Mouse (Mus musculus): Measurements from ENCODE around the gene Reps2.

The Reps2 gene

DNA sequence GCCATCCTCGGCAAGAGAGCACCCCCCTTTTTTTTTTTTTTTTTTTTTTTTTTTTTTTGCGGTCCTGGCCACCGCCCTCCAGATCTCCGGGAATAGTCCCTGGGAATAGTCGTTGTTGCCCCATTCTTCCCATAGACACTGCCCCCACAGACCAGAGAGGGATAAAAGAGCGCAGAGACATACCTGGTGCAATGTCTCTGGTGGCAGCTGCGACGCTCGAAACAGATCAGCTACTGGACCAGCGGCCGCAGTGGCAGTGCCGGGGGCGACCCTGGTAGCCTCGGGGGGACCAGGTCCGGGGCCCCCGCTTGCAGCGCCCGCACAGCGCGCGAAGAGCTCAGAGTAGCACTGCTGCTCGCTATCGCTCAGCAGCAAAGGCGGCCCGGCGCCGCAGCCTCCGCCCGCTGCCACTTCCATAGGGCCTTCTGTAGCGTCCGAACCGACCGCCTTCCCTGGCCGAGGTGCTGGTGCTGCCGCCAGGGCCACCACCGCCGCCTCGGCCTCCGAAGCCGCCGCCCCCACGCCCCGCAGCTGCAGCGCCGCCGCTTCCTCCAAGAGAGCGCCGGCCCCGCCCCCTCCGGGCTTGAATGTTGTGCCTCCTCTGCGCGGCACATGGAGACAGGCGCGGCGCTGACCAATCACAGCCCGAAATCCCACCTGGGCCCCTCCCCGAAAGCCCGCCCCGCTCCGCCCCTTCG is at the start of gene Reps2:
TSS of gene Reps2 (minus strand) at position 559 of the 698 bp plus-strand sequence.
- no peak for DNase-seq (ENCODE audit: low read depth)

DNA sequence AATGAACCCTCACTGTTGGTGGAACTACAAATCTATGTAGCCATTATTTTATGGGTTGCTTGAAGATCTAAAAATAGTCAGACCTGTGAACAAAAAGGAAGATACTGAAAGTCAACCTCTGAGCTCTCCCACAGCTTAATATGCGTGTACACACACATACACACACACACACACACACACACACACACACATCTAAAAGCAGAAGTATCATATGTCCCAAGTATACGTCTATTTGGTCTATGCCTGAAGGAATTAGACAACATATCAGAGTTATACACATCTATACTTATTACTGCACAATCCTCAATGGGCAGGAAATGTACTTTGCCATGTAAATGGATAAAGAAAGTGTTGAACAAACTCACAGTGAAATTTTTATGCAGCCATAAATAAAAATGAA is 47.8 kb upstream of the Reps2 start:
- no peak for DNase-seq (ENCODE audit: low read depth)

DNA sequence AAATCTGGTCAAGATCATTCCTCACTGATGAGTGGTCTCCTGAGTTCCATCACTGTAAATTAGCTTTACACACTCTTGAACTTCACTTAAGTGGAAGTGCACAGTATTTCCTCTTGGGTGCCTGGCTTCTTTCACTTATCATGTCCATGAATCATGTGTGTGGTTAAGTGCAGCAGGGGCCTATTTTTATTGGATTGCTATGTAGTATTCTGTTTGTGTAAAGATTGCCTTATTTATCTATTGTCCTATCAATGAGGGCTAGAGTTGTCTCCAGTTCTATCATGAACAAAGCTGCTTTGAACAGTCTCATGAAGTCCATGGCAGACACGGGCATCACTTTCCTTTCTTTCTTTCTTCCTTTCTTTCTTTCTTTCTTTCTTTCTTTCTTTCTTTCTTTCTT is 41.9 kb upstream of the Reps2 start:
- no peak for DNase-seq (ENCODE audit: low read depth)

DNA sequence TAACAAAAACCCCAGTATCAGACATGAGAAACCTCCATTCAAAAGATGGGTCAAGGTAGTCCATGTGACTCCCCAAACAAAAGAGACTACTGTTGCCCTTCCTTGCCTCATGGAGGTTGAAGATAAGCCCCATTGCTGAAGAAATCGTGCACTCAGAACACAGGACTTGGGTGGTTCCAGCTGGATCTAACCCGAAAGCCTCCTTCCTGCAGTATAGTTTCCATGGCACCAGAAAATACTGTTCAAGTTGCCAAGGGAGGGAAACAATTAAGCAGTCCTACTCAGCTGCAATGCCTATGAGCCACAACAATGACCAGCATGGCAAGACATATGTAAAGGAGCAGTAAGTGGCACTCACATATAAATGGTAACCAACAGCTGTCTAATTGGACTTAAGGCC is 36.1 kb upstream of the Reps2 start:
- no peak for DNase-seq (ENCODE audit: low read depth)

DNA sequence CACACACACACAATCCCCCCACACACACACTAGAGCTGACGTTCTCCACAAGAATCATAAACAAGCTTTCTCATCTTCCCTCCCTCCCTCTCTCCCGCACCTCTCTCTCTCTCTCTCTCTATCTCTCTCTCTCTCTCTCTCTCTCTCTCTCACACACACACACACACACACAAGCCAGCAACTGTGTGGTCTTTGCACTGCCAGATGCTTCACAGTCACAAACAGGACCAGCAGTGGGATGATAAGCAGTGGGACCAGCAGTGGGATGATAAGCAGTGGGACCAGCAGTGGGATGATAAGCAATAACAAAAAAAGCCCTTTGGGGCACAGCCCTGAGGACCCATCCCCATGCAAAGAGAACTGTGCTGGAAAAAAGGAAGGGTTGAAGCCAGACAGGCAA is 35.4 kb upstream of the Reps2 start:
- DNase-seq (ENCODE audit: low read depth), result no peak

DNA sequence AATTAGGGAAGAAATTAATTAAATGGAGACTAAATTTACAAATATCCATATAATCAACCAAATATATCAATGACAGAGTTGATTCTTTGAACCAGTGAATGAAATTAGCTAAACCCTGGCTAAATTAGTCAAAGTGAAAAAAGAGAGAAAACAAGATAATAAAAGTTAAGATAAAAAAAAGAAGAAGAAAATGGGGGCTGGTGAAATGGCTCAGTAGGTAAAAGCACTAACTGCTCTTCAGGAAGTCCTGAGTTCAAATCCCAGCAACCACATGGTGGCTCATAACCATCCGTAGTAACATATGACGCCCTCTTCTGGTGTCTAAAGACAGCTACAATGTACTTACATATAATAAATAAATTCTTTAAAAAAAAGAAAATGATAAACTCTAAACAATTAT is 22.7 kb upstream of the Reps2 start:
- no peak for DNase-seq (ENCODE audit: low read depth)

DNA sequence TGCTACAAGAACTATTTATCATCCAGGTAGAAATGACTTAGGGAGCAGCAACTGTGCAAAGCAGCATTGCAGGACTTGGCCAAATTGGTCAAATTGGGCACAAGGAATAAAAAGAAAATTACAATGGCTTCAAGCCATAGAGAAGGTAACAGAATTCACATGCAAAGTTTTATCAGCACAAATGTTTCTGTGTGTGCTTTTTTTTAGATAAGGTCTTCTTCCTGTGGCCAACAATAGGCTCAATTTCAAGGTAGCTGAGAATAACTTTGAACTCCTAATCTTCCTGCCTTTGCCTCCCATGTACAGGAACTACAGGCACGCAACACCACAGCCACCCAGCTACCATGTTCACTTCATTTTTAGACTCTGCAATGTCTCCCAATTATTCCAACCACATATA is 16.7 kb upstream of the Reps2 start:
- no peak for DNase-seq (ENCODE audit: low read depth)

DNA sequence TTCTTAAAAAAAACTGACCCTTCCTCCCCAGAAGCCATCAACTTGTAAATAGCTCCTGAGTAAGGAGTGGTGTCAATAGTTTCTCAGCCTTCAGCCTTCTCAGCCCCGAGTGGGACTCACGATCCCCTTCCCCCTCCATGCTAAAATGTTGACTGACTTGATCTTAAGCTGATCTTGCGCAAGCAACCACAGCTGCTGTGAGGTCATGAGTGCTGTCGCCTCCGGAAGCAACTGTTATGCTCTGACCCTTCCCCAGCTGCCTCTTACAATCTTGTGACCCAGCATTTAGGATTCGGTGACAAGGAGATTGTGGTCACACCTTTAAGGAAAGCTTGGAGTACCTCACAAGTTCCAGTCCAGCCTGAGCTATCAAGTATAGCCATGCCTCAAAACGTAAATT is 10.1 kb upstream of the Reps2 start:
- no peak for DNase-seq (ENCODE audit: low read depth)

DNA sequence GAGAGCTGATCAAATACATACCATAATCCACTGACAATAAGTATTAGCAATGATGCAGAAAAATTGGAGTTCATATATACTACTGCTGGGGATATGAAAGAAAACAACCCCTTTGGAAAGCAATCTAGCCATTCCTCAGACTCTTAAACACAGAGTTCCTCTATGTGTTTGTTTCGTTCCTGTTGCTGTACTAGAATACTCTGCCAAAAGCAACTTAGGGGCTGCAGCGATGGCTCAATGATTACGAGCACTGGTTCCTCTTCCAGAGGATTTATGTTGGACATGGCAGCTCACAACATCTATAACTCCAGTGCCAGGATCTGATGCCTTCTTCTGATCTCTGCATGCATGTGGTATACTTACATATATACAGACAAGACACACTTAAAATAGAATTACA is 9.0 kb upstream of the Reps2 start:
- DNase-seq (ENCODE audit: low read depth), result no peak

DNA sequence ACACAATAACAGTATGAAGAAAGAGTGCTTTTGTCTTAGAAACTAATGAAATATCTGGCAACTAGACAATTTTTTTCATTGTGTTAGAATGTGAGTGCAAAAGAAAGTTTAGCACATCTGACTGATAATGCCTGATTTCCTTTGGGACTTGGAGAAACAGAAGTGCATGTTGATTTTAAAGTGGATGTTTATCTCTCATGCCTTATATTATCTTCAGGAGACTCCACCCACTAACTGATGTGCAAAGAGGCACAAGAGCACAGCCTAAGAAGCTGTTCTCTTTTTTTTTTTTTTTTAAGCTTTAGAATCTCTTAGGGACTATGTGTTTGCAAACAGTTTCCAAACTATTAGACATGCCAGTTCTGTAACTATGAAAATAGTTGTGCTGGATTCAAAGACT is 7.7 kb upstream of the Reps2 start:
- DNase-seq (ENCODE audit: low read depth), result no peak

DNA sequence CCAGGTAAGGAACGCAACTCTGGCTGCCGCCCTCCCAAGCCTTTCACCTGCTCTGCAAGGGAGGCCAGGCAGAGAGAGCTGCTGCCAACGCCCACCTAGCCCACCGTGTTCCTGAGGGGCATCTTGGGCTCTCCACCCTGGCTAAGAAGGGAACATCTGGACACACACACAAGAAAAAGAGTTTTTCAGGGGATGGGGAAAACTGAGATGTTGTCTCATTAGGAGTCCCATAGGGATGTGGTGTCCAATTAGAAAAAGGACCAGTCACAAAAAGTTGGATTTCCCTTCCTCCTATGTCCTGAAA is 292 bp upstream of the Reps2 start:
- no peak for DNase-seq (ENCODE audit: low read depth)

DNA sequence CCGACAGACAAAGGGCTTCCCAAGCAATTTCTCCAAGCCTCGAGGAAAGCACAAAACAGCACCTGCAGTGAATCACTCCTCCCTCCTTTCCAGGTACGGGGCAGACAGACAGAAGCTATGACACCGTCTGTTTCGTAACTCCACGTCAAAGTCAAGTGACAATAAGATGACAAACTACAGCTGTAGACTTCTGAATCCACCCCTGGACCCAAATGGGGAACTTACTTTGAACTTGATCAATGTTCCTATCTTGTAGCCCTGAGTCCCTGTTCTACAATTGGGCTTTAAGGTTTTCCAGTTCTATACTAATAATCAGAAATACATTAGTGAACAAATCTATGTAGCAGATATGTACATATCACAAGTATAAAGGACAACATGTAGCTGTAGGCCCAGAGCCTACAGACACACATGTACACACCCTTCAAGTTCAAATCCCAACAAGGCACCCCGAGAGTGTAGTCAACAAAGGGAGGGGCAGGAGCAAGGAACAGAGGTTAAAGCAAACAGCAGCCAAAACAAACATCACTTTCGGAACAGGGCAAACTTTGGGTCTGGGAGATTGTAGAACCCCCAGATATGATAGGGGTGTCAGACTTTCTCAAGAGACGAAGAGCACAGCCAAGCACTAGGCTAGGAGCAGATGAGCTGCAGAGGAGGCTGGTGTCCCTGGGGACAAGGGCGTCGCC is 903 bp downstream of the Reps2 start:
- DNase-seq (ENCODE audit: low read depth), result no peak

DNA sequence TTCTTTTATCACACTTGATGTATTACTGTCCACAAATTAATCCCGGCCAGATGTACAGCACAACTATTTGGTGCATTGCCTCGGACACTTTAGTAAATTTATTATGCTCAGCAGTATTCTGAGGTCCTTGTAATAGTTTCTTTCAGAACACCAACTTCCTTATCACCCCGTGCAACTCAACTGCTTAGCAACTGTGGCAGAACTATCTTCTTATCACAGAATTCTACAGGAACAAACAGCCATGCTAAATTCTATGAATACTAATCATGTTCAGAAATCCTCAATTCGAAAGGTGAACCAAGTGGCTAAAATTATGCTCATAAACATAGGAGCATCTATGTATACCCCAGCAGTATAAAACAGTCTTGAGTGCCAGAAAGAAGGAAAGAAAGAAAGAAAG is 1.7 kb downstream of the Reps2 start:
- DNase-seq (ENCODE audit: low read depth), result no peak

DNA sequence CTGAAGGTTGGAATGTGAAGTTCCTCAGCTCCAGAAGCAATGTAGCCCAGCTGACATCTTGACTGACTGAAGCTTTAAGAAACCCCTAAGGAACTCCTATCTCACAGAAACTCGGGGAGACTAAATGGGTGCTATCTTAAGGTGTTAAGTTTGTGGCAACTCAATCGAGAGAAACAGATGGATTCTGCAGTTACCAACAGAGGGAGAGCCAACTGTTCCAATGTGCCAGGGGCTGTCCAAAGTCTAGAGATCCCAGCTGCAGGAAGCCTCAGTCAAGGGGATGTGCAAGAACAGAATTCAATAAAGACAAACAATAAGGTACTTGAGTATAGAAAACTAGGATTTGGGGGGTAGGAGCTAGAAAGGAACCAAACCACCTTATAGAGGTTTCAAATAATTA is 8.3 kb downstream of the Reps2 start:
- DNase-seq (ENCODE audit: low read depth), result no peak

DNA sequence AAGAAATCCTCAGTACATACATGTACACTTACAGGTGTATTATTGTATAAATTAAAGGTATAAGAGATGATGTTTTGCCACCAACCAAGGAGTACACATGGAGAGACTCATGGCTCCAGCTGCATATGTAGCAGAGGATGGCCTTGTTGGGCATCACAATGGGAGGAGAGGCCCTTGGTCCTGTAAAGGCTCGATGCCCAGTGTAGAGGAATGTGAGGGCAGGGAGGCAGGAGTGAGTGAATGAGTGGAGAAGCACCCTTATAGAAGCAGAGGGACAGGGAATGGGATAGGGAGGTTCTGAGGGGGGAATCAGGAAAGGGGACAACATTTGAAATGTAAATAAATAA is 21.4 kb downstream of the Reps2 start:
- DNase-seq (ENCODE audit: low read depth), result no peak

DNA sequence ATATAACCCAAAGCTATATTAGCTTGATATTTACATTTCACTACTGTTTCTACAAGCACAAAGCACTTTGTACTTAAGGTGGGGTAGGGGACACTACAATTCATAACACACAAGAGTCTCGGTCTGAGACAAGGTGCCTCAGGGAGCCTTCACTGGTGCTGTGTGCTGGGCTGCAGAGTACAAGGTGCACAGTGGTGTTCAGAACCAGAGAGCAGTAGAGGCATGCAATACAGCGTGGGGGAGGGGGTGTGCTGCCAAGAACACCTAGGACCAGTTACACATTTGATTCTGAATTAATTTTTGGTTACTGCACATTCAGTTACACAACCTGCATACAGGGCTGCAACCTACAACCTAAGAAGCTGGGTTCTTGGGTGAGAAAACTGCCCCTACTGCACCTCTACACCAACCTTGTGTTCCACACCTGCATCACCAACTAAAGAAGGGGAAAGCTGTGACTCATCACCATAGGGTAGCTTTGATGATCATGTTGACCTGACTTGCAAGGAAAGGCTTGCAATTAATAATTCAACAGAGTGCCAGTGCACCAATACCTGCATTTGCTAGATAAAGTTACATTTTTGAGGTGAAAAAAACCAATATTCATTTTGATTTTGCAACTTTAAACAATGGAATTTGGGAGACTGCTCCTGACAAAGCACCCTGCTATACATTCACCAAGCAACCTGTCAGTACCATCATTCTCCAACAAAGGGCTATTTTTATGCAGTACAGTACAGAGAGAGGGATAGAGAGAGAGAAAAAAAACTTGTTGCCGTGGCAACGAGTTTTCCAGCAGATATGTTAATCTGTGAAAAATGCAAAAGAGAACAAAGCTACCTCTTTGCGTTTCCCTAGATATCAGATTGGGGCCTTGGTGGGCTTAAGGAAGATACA is 22.0 kb downstream of the Reps2 start:
- no peak for DNase-seq (ENCODE audit: low read depth)

DNA sequence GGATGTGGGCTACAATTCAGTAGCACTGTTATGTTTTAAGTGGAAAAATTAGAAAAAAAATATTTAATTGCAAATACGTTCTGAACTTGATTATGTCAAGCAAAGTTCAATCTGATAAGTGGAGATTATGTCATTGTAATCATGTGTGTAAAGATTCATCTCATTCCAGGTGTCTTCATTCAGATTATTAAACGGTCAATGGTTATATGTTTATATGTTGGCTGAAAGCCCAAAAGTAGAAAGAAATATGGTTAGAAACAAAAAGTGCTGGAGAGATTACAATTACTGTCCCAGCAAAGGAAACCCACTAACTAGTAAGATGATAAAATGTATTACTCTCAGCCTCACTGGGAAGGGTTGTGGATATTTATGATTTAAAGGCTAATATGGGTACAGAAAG is 23.7 kb downstream of the Reps2 start:
- no peak for DNase-seq (ENCODE audit: low read depth)

DNA sequence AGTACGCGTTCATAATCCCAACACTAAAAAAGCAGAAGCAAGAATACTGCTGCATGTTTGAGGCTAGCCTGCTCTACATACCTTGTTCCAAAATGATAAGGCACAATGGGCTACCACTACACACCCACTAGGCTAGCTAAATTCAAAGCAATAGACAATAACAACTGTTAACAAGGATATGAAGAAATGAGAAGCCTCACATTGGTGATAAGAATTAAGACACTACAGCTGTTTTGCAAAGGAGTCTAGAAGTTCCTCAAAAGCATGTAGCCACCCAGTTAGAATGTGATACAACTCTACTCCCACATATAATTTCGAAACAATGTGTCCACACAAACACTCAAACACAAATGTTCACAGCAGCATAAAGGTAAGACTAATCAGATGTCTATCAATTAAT is 24.9 kb downstream of the Reps2 start:
- no peak for DNase-seq (ENCODE audit: low read depth)

DNA sequence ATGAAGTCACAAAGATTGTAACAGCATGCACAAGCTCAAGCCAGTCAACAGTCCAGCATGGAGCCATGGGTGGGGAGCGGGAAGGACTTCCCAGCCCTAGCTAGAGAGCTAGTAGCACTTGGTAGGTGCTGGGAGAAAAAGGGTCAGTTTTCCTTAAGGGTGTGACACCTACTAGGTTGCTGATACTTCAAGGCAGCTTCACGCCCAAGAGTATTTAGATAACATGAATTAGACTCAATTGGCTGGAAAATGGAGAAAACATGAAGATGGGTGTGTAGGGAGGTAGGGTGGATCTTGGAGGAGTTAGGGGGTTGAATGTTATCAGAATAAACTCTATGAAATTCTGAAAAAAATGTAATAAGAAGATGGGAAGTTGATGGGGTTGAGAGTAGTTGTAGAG is 37.3 kb downstream of the Reps2 start:
- no peak for DNase-seq (ENCODE audit: low read depth)

DNA sequence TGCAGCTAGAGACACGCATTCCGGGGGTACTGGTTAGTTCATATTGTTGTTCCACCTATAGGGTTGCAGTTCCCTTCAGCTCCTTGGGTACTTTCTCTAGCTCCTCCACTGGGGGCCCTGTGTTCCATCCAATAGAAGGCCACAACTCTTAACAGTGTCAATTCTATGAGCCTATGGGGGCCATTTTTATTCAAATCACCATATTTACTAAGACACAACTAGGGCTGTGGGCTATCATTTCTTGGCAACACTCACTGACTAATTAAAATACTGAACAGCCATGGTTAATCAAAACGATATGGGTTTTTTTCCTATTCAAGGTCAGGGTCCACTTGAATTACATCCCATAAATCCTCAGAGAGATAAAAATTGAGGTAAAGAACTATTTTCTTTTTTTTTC is 43.8 kb downstream of the Reps2 start:
- DNase-seq (ENCODE audit: low read depth), result no peak

DNA sequence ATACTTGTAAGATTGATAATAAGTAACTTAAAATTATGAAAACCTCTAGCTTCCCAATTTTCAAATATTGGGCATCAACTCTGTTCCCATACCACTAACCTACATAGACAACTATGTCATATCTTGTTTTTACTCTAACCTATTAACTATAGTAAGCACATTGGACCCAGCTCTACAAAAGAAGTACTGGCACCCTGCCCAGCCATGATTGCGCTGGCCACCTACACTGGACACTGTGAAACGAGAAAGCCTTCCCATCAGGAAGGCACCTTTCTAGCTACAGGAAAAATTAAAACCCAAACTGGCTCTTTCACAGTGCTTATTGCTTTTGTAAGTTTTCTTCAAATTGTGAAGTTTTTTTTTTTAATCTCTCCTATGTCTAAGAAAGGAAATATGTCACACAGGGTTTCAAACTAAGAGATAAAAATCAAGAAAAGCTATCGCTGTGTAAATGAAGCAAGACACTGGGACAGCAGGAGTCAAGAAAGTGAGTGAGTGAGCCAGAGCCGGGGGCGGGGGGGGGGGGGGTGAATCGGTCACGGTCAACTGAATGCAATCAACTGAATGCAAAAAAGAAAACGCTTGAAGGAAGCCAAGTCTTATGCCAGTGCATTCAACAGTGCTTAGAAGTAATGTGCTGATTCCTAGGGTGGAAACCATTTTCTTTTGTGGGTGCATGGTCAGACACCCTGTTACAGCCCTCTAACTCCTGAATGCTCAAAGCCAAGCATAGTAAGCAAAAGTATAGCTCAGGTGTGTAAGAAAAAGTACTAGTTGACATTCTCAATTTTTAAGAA is 52.2 kb downstream of the Reps2 start:
- DNase-seq (ENCODE audit: low read depth), result no peak

DNA sequence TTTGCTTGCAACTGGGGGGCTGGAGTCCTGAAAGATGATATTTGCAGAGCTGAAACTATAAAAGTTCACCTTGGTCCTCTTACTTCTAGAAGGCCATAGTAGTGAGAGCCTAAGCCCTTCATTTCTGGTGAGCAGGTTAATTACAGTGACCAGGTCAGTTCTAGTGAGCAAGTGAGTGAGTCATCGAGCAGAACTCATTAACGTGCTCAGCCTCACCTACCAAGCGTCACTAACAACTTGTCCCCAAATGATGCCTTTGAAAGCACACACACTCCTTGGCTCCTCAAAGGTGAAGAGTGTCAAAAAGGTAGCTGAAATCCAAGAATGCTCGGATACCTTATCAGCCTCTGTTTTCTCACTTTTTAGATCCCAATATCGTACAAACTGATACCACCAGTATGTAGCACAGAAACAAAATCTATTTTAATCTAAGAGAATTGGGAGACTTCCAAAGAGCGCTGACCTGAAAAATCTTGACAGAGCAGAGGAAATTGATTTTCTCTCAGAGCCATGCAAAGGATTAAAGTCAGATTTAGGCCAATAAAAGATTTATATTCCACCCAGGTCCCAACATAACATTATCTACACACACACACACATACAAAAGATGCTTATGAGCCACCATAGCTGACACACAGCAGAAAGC is 53.2 kb downstream of the Reps2 start:
- no peak for DNase-seq (ENCODE audit: low read depth)
